Mouse (Mus musculus) cerebellum, adult 2 months (tissue): ENCODE data around the gene Clk2.

ENCODE experiments used
- CTCF ChIP-seq: fragments of 200-500 bp; IDR thresholded peaks from 2 replicates; pipeline ENCODE4 v1.5.1; 2011; ENCODE audit warnings: low read depth, mild to moderate bottlenecking, control low read depth, low read length, moderate library complexity, borderline replicate concordance; ENCODE audit not compliant: insufficient read depth
- POLR2A ChIP-seq: fragments of 200-500 bp; IDR thresholded peaks from 2 replicates; pipeline ENCODE4 v1.6.1; 2011; ENCODE audit warnings: low read length, control low read depth, borderline replicate concordance; ENCODE audit not compliant: insufficient read depth

DNA sequence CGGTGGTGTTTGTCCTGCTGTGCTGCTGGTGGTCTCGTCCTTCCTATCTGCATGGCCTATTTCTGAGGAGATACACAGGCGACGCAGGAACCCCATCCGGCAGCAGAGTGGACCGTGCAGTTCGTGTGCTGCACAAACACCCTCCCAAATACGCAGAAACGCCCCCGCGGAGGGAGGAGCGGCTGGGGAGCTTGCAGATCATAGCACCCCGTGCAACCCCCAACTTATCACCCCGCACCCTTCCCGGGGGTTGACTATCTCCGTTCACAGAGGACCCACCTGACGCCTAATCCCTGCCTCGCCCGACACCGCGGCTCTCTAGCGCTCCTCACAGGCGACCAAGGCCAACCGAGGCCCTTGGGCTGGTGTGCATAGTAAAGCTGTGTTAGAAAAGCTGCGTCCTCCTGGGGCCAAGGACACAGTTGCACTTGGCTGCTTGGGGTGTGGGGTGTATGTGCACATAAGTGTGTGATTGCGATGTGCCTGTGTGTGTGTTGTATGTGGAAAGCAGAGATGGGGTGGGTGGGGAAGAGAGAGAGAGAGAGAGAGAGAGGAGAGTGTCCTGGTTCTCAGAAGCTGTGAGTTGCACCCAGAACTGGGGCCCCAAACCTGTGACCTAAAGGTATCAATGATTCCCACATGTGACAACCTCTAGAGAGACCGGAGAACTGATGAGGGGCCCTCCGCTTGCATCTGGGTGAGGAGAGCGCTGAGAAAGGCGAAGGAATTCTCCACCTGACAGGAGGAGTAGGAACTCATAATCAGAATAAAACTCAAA lies 32.1 kb upstream of the Clk2 start:
- peak; percentile 52 for TF ChIP-seq CTCF
- TF ChIP-seq POLR2A = no peak
